Mouse (Mus musculus): ENCODE data around the gene Thrb. TPM values are rescaled to one million over a fixed set of nuclear protein-coding genes. Genes with fewer than 3 reads are reported as not detected.
A peak's percentile ranks its signal among the peaks of the same experiment; 100 is the strongest.

Thrb gene
- polyA plus RNA-seq, 1 experiment from 2014 or later: 0.32 TPM

DNA sequence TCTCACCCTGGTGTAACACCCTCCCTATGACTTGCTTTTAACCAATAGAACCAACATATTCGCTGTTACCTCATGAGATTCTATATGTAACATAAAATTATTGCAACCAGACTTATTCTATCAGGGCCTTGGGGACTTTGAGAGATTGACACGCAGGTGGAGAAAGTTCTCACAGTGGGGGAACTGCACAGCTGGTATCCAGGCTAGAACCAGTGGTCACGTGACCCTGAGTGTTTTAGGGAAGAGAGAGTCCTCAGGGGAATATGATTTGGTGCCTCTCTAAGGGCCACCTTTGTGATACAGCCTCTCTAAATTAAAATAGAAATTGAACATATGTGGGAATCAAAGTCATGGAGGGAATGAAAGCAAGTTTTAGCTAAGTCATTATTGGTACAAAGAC lies 371.9 kb downstream of the Thrb start:
- Histone ChIP-seq H3K36me3 (ENCODE audit: control insufficient read depth, insufficient read depth, low read length) (no peaks in the 10 kb centered on the region), H3K4me3 (ENCODE audit: low read depth, low read length) (no peak overlapping the region), H3K27me3 (ENCODE audit: control insufficient read depth, insufficient read depth, low read length) (no peaks in the 10 kb centered on the region), H3K9me3 (ENCODE audit: control insufficient read depth, low read length) (no peaks in the 10 kb centered on the region), H3K27ac (ENCODE audit: low read depth, low read length) (no peak overlapping the region), H3K4me1 (replicated peaks; ENCODE audit: control insufficient read depth, insufficient read depth, low read length) (no peaks in the 10 kb centered on the region), H3K4me2 (ENCODE audit: low read depth, low read length, severe bottlenecking) (no peak overlapping the region), H3K9ac (ENCODE audit: low read length) (no peak overlapping the region)
- no peak for DNase-seq (ENCODE audit: low spot score)
- no peak for ATAC-seq (replicated peaks; ENCODE audit: low FRiP score)
- 82% methylated on average over 3 of the region's 3 CpGs for WGBS

DNA sequence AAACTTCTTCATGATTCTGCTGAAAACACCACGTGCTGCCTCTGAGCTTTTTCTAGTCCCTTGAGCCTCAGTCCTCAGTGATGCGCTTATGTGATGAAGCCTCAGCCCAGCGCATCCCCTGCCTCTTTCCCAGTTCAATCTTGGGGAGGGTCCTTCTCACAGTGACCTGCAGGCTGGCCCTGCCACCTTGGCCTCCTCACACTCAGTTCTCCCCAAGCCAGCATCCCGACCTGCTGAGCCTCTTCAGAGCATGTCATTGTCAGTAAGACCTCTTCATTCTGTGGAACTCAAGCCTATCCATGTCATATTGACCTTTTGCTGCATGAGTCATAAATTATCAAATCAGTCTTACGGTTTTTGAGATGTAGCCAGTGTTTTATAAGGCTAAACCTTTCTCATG lies 376.5 kb downstream of the Thrb start:
- DNase-seq (ENCODE audit: low spot score) (no peak), ATAC-seq (replicated peaks; ENCODE audit: low FRiP score) (no peak)
- no peaks in the 10 kb centered on the region for H3K27me3 ChIP-seq (ENCODE audit: control insufficient read depth, insufficient read depth, low read length)
- H3K9me3 ChIP-seq (ENCODE audit: control insufficient read depth, low read length): no peaks in the 10 kb centered on the region
- H3K4me2 ChIP-seq (ENCODE audit: low read depth, low read length, severe bottlenecking): no peak overlapping the region
- H3K4me3 ChIP-seq (ENCODE audit: low read depth, low read length): no peak overlapping the region
- no peaks in the 10 kb centered on the region for H3K36me3 ChIP-seq (ENCODE audit: control insufficient read depth, insufficient read depth, low read length)
- 83% methylated on average over 5 of the region's 5 CpGs for WGBS
- H3K27ac ChIP-seq (ENCODE audit: low read depth, low read length): no peak overlapping the region
- no peak overlapping the region for H3K9ac ChIP-seq (ENCODE audit: low read length)
- no peaks in the 10 kb centered on the region for H3K4me1 ChIP-seq (replicated peaks; ENCODE audit: control insufficient read depth, insufficient read depth, low read length)

- no peak for DNase-seq (ENCODE audit: low spot score)
- no peaks in the 10 kb centered on the region for H3K9me3 ChIP-seq (ENCODE audit: control insufficient read depth, low read length)
- no peaks in the 10 kb centered on the region for H3K27me3 ChIP-seq (ENCODE audit: control insufficient read depth, insufficient read depth, low read length)
- H3K9ac ChIP-seq (ENCODE audit: low read length): no peak overlapping the region
- H3K4me1 ChIP-seq (replicated peaks; ENCODE audit: control insufficient read depth, insufficient read depth, low read length): no peaks in the 10 kb centered on the region
- no peak overlapping the region for H3K4me2 ChIP-seq (ENCODE audit: low read depth, low read length, severe bottlenecking)
- no peak overlapping the region for H3K4me3 ChIP-seq (ENCODE audit: low read depth, low read length)
- 71% methylated on average over 5 of the region's 5 CpGs for WGBS
- no peak overlapping the region for H3K27ac ChIP-seq (ENCODE audit: low read depth, low read length)
- no peaks in the 10 kb centered on the region for H3K36me3 ChIP-seq (ENCODE audit: control insufficient read depth, insufficient read depth, low read length)
- ATAC-seq (replicated peaks; ENCODE audit: low FRiP score): 0 out of 2 replicates have a peak, but pooled peaks have one; percentile 24
These were observed 402.2 kb downstream of the Thrb start for GRCm38 (mm10) chr14:18062082-18062772.
